Mouse (Mus musculus): ENCODE results near the gene Alk.

Gene Alk

DNA sequence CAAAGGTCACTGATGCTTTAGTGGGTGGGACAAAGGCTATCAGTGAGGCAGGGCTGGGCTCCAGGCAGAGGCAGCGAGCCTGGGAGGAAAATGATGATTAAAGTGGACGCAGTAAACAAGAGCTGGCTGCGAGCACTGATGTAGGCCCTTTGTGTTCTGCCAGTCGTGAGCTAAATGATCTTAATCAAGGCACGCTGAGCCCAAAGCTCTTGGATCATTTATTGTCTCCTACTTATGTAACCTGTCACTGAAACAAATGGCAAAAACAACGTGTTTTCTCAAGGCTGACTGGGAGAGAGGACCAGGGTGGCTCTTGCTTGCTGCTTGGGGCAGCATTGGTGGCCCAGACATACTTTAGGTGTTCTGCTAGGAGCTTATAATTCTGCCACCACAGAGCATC lies 663.0 kb downstream of the Alk start:
- no peak for ATAC-seq (ENCODE audit: insufficient number of reproducible peaks, low FRiP score, low TSS enrichment)

GRCm38 (mm10) chr17:71936681-71937080 lies 667.7 kb downstream of the Alk start:
- no peak for ATAC-seq (ENCODE audit: insufficient number of reproducible peaks, low FRiP score, low TSS enrichment)

GRCm38 (mm10) chr17:71935837-71936236 lies 668.6 kb downstream of the Alk start:
- ATAC-seq (ENCODE audit: insufficient number of reproducible peaks, low FRiP score, low TSS enrichment) = no peak

DNA sequence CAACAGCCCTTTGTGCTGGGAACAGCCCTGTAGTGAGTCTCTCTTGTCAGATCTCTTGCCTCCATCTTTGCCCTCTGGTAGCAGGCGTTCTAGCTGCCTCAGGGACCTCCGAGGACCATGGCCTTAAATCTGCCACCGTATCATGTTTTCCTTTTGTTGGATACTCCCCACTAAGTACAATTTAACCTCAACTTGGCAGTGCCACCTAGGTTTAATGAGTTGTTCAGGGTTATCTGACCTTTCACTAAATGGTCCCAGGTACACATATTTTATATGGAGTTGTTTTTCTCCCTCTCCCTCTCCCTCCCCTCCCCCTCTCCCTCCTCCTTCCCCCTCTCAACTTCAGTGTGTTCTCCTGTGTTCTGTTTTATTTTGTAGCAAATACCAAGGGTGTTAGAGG lies 669.1 kb downstream of the Alk start:
- no peak for ATAC-seq (ENCODE audit: insufficient number of reproducible peaks, low FRiP score, low TSS enrichment)

GRCm38 (mm10) chr17:71914941-71915340 lies 689.5 kb downstream of the Alk start:
- no peak for ATAC-seq (ENCODE audit: insufficient number of reproducible peaks, low FRiP score, low TSS enrichment)

GRCm38 (mm10) chr17:71914541-71914940 lies 689.9 kb downstream of the Alk start:
- ATAC-seq (ENCODE audit: insufficient number of reproducible peaks, low FRiP score, low TSS enrichment) = no peak

DNA sequence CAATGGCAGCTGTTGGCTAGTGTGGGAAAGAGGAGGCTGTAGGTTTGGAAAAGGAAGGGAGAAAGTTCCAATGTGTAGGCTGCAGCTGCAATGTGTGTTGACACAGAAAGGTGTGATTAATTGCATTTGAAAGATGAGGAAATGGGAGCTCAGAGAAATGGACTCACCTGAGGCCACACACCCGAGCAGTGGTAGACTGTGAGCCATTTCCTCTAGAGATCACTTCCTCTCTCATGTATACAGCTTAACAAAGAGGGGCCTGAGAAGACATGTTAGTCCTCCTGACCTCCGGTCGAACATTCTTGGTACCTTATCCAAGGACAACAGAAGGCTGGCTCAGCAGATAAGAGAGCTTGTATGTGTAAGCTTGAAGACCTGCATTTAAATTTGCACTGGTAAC lies 691.2 kb downstream of the Alk start:
- no peak for ATAC-seq (ENCODE audit: insufficient number of reproducible peaks, low FRiP score, low TSS enrichment)

DNA sequence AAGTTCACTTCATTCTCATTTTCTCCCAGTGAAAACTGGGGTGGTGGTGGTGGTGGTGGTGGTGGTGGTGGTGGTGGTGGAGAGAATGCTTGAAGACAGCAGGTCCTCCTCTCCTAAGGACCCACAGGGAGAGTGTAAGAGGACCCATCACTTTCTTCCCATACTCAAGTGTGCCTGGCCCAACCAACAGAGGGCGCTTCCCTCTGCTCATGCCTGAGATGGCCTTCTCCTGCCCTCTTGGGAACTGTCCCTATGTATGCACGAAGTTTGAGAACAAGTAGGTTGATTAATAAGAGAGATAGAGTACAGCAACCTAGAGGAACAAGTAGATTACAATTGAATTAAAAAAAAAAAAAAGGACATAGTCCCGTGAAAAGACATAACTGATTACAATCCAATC lies 695.3 kb downstream of the Alk start:
- ATAC-seq (ENCODE audit: insufficient number of reproducible peaks, low FRiP score, low TSS enrichment) = no peak

GRCm38 (mm10) chr17:71881369-71881768 lies 723.1 kb downstream of the Alk start:
- no peak for ATAC-seq (ENCODE audit: insufficient number of reproducible peaks, low FRiP score, low TSS enrichment)

DNA sequence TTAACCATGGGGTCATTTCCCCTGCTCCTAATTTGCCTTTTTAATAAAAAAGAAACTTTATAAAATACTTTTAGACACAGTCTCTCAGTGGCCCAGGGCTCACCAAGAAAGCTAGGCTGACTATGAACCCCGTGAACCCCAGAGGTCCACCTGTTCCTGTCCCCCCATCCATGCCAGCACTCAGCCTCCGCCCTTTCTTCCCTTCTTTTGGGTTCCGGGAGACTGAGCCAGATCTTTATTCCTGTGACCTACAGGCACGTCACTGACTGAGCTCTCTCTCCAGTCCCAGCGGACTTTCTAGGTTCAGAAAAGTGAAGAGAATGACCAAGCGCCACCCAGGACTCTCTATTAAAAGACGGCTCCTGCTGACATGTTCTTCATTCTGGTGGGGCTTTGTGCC lies 728.9 kb downstream of the Alk start:
- ATAC-seq (ENCODE audit: insufficient number of reproducible peaks, low FRiP score, low TSS enrichment) = no peak

DNA sequence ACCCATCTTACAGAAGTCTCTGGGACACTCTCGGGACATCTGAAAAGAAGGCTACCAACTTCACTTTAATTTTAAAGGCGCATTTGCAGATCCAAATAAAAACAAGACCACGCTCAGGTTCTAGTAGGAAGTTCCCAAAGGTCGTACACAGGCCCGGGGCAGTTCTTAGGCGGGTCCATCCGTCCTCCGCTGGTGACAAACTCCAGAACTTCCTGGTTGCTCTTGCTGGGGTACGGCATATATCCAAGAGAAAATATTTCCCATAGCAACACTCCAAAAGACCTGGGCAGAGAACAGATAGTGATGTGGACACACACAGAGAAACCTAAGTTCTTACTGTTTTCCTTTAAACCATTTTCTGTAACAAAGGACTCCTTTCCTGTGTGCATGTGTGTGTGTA lies 729.6 kb downstream of the Alk start:
- ATAC-seq (ENCODE audit: insufficient number of reproducible peaks, low FRiP score, low TSS enrichment) = no peak

GRCm38 (mm10) chr17:71874077-71874476 lies 730.4 kb downstream of the Alk start:
- no peak for ATAC-seq (ENCODE audit: insufficient number of reproducible peaks, low FRiP score, low TSS enrichment)

DNA sequence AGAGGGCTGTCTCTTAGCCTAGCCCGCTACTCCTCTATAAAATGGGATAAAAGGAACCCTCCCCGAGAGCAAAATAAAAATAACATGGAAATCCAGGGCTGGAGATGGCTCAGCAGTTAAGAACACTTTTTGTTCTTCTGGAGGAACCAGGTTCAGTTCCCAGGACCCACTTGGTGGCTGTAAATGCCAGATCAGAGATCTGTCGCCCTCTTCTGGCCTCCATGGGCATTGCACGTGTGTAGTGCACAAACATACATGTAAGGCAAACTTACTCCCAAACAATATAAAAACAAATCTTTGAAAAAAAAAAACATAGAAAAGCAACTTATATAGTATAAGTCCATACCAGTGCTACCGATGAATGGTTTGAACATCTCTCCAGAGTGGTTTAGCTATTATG lies 731.5 kb downstream of the Alk start:
- ATAC-seq (ENCODE audit: insufficient number of reproducible peaks, low FRiP score, low TSS enrichment) = no peak

DNA sequence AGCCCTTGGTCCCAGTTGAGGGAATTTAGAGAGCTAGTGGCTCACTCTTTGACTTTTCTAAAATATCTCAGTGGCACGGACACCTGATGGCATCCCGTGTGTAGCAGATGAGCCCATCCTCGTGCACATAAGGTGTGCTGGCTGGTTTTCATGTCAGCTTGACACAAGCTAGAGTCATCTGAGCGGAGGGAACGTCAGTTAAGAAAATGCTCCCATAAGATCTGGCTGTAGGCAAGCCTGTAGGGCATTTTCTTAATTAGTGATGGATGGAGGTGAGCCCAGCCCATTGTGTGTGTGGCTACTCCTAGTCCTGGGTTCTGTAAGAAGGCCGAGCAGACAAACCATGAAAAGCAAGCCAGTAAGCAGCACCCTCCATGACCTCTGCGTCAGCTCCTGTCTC lies 732.4 kb downstream of the Alk start:
- ATAC-seq (ENCODE audit: insufficient number of reproducible peaks, low FRiP score, low TSS enrichment) = no peak

- no peak for ATAC-seq (ENCODE audit: insufficient number of reproducible peaks, low FRiP score, low TSS enrichment)
Observed at GRCm38 (mm10) chr17:71870641-71871040, 733.8 kb downstream of the Alk start.

DNA sequence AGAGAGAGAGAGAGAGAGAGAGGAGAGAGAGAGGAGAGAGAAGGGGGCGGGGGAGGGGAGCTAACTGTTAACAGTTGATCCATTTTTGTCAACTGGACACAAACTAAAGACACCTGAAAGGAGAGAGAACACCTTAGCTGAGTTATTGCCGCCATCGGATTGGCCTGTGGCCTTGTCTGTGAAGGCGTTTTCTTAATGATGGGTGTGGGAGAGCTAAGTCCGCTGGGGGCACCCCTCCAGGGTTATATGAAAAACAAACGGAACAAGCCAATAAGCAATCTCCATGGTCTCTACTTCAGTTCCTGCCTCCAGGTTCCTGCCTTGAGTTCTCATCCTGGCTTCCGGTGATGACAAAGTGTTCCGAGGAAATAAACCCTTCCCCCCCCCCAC lies 734.2 kb downstream of the Alk start:
- ATAC-seq (ENCODE audit: insufficient number of reproducible peaks, low FRiP score, low TSS enrichment) = no peak

DNA sequence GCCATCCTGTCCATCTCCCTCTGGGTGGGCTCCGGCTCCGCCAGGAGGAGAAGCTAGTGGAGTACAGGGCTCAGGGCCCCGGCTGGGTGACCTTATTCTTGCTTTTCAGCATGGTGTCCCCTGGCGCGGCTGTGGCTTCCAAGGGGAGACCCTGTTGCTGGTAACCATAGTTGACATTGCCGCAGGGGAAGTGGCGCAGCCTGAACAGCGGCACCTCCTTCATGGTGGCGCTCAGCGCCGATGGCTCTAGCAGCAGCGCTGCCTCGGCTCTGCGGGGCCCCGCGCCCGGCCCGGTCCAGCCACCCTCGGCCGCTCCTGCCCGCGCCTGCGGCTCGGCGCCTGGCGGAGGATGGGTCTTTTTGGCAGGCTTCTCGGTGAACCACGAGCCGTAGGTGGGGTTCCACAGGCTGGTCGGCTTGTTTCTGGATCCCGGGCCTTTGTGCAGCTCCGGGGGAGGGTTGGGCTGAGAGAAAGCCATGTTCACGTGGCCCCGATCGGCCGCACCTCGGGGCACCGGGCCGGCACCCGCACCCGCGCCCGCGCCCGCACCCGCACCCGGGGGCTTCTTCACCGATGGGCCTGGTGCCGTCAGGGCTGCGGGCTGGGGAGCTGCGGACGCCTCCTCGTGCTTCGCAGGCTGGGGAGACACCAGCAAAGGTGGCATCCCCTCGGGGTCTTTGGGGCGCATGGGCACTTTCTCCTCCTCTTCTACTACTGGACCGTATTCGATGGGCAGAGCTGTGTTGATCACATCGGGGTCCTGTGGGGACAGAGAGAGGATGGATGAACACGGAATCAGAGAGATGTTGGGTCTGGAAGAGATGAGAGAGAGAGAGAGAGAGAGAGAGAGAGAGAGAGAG lies 734.8 kb downstream of the Alk start:
- ATAC-seq (ENCODE audit: insufficient number of reproducible peaks, low FRiP score, low TSS enrichment) = no peak

GRCm38 (mm10) chr17:71868828-71869227 lies 735.6 kb downstream of the Alk start:
- no peak for ATAC-seq (ENCODE audit: insufficient number of reproducible peaks, low FRiP score, low TSS enrichment)

DNA sequence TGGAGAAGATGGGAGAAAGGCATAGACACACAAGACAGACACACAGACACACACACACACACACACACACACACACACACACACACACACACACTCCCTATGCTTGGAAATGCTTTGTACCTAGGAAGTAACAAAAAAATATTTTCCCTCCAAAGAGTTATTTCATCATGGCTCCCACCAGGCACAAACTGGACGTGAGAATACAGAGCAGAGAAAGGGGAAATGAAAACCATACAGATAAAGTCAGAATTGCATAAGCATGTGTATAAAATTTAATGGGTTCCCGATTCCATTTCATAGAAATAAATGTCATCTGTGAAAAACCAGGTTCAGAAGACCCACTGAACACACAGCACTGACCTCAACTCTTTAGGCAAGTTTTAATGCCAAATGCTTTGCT lies 736.5 kb downstream of the Alk start:
- ATAC-seq (ENCODE audit: insufficient number of reproducible peaks, low FRiP score, low TSS enrichment) = no peak

DNA sequence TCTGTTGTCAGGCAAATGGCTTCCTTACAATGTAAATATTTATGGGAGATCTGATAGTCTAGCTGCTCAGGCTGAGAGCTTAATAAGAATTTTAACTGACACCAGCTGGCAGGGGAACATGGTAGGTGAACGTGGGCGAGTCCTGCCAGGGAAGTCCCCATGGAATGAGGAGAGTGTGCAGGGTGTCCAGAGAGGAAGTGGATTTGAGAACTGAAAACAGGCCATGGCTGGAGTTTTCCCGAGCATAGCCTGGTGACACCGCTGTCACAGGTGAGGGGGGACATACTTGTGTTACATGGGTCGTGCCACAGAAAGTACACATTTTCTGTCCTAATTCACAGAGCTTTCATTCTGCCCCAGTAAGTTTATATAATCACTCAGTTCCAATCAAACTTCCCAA lies 739.0 kb downstream of the Alk start:
- no peak for ATAC-seq (ENCODE audit: insufficient number of reproducible peaks, low FRiP score, low TSS enrichment)

DNA sequence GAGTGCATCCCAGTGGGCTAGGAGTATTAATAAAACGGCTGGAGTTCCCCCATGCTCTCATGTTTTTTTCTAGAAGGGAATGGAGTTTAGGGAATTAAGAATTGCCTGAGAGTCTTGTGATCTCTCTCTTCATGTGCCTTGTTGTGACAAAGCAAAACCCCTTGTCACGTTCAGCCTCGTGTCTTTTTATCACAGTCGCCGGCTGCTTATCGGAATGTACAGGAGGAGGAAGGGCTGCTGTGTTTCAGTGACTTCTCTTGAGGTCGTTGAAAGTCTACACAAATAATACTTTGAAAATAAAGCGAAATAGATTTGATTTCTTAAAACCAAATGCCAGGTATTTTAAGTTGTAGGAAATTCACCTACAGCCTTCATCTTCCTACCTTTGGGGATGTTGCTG lies 740.4 kb downstream of the Alk start:
- ATAC-seq (ENCODE audit: insufficient number of reproducible peaks, low FRiP score, low TSS enrichment) = no peak

DNA sequence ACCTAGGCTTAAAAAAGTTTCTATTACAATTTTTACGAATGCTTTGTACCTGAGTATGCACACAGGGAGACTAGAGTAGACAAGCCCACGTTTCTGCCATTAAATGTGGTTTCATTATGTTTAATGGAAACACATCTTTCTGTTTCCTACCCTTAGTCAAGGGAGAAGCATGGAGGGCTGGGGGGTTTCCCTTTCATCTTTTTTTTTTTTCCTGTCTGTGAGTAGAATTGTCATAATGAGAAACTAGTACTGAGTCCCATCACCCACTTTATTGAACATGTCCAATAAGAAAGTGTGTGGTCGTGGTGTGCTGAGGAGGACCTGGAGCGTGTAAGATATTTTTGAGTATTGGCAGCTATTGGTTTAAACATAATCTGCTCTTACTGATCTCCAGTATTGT lies 741.5 kb downstream of the Alk start:
- ATAC-seq (ENCODE audit: insufficient number of reproducible peaks, low FRiP score, low TSS enrichment) = no peak

DNA sequence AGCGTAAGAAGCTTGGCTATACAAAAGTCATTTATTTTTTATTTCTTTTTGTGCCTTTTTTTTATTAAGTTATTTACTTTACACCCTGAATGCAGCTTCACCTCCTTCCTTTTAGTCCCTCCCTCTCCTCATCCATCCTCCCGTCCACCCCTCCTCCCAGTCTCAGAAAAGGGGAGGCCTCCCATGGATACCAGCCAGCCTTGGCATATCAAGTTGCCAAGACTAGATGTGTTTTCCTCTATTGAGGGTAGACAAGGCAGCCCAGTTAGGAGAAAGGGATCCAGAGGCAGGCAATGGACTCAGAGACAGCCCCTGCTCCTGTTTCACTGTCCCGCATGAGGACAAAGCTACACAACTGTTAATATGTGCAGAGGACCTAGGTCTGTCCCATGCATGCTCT lies 742.2 kb downstream of the Alk start:
- no peak for ATAC-seq (ENCODE audit: insufficient number of reproducible peaks, low FRiP score, low TSS enrichment)
